Mouse (Mus musculus) hindbrain, embryonic 10.5 days (tissue): ENCODE data around the gene Cdk14. TPM values are rescaled to one million over a fixed set of nuclear protein-coding genes. Genes with fewer than 3 reads are reported as not detected.

Experiments
- DNase-seq: peaks from one replicate; pipeline ENCODE4 v3.0.0-alpha.2; 2017; ENCODE audit warnings: low spot score
- H3K27ac ChIP-seq: fragments of 300-500 bp; sonication (generic); 2 replicates; pipeline ENCODE4 v1.5.1; 2016; ENCODE audit warnings: mild to moderate bottlenecking, moderate library complexity
- H3K27me3 ChIP-seq: fragments of 300-500 bp; sonication (generic); 2 replicates; pipeline ENCODE4 v1.6.1; 2016; ENCODE audit warnings: mild to moderate bottlenecking; ENCODE audit not compliant: poor library complexity, insufficient read depth, severe bottlenecking
- H3K36me3 ChIP-seq: fragments of 300-500 bp; sonication (generic); 2 replicates; pipeline ENCODE4 v1.6.1; 2016; ENCODE audit warnings: mild to moderate bottlenecking, moderate library complexity
- H3K4me1 ChIP-seq: fragments of 300-500 bp; sonication (generic); replicated peaks from 2 replicates; pipeline ENCODE4 v1.6.1; 2016; ENCODE audit warnings: mild to moderate bottlenecking
- H3K4me3 ChIP-seq: fragments of 300-500 bp; sonication (generic); 2 replicates; pipeline ENCODE4 v1.5.1; 2016; ENCODE audit warnings: mild to moderate bottlenecking, moderate library complexity
- H3K9me3 ChIP-seq: fragments of 300-500 bp; sonication (generic); 2 replicates; pipeline ENCODE4 v1.6.1; 2016; ENCODE audit warnings: mild to moderate bottlenecking, moderate library complexity
- WGBS: fragments of 180-500 bp; shearing (Covaris S2); methylation state at CpG from one replicate; pipeline ENCODE4 v1.1.7; 2016; 5-methylcytosine and 5-hydroxymethylcytosine counted together
- polyA plus RNA-seq: library from polyadenylated mRNA; unstranded; fragments of >200 nt; fragmentation: Nextera tagmentation; extraction: Ambion mirVana; gene quantifications from 2 replicates; pipeline ENCODE4 v1.2.1, GENCODE M21; 2016

Cdk14 gene
- polyA plus RNA-seq, 1 experiment from 2014 or later, result 19.0 TPM

DNA sequence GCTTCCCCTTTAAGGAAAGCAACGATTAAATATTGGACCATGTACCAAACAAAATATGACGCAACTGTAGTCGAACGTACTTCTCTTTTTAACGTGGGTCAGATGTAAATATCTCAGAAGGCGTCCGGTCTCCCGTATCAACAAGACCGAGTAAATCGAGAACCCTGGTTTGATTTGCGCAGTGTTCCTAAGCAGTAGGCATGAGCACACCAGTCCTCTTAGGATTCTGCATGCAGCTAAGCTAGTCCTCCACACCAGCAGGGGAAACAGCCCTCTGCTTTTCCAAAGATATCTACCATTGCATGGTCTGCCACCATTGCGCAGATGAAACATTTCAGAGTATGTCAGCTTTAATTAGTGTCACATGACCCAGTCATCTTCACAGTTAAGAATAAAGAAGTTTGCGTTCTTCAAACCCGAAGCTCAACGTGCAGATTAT is 543.4 kb downstream of the Cdk14 start:
- Histone ChIP-seq H3K36me3 (peaks cover 3% of the 10 kb centered on the region; the same call in 1 of the 2 replicates), H3K4me3 (no peak overlapping the region), H3K4me1 (peaks cover 12% of the 10 kb centered on the region), H3K27me3 (no peaks in the 10 kb centered on the region), H3K27ac (no peak overlapping the region), H3K9me3 (0 out of 2 replicates have a peak, but pooled peaks cover 1% of the 10 kb centered on the region)
- WGBS, result 70% methylated on average over 15 of the region's 15 CpGs
- DNase-seq, result no peak

DNA sequence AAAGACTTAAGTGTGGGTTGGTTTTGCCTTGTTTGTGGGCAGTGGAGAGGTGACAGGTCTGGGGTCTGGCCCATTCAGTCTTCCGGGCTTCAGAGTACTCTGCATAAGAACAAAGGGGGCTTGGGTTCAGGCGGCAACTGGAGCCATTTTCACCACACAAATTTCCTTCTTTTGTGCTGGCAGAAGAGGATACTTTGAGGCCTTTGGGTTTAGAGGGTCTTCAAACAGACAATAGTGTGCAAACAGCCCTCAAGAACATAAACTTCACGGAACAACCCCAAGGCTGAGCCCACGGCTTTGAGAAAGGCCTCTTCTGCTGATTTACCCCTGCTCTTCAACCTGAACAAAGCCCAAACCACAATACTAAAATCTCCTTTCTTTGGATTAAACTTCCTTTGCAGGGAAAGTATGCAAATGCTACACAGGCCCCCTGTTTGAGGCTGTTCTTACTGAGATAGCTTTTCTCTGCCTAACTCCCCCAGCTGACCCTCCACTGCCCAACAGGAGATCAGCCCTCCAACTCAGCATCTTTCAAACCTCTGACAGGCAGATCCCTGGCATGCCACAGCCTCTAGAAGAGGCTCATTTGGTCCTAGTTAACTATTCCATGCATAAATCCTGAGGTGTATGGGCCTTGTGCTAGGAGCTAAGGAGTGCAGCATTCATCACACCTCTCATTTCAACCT is 549.9 kb downstream of the Cdk14 start:
- H3K36me3 ChIP-seq, result no peaks in the 10 kb centered on the region
- H3K4me1 ChIP-seq, result peaks cover 47% of the 10 kb centered on the region
- H3K9me3 ChIP-seq, result no peaks in the 10 kb centered on the region
- H3K27ac ChIP-seq, result peak overlapping the region; percentile 81
- DNase-seq, result peak; percentile 20
- no peak overlapping the region for H3K4me3 ChIP-seq
- H3K27me3 ChIP-seq, result no peaks in the 10 kb centered on the region; the same call in 1 of the 2 replicates
- WGBS, result 32% methylated on average over 4 of the region's 4 CpGs

DNA sequence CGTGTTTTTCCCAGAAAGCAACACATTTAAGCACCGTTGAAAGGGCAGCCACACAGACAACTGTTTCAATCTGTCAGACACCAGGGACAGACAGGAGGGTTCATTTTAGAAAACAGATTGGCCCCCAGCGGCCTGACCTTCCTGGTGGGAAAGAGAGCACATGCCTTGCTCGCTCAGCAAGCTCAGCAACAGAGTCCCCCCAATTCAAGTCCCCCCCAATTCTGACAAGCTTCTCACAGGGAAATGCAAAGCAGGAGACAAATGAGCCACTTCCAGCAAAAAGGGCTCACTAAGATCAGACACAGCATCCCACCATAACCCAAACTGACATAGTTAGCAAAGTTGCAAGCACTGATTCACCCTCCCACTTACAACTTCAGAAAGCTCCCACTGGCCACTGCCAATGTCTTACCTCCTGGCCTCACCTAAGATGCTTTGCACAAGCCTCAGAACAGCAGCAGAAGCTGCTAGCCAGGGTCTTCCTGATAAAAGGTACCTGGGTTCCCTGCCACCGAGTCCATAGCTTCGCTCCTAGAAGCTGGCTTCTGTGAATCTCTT is 551.5 kb downstream of the Cdk14 start:
- Histone ChIP-seq H3K36me3 (no peaks in the 10 kb centered on the region), H3K4me1 (peaks cover 47% of the 10 kb centered on the region), H3K27me3 (no peaks in the 10 kb centered on the region; the same call in 1 of the 2 replicates), H3K4me3 (no peak overlapping the region), H3K27ac (peak overlapping the region; percentile 69), H3K9me3 (no peaks in the 10 kb centered on the region)
- 33% methylated on average over 6 of the region's 6 CpGs for WGBS
- no peak for DNase-seq

GRCm38 (mm10) chr5:4867849-4868562 is 552.1 kb downstream of the Cdk14 start:
- H3K27me3 ChIP-seq, result no peaks in the 10 kb centered on the region; the same call in 1 of the 2 replicates
- no peak for DNase-seq
- WGBS, result 39% methylated on average over 6 of the region's 6 CpGs
- peaks cover 47% of the 10 kb centered on the region for H3K4me1 ChIP-seq
- H3K4me3 ChIP-seq, result no peak overlapping the region
- no peaks in the 10 kb centered on the region for H3K36me3 ChIP-seq
- no peaks in the 10 kb centered on the region for H3K9me3 ChIP-seq
- peak overlapping the region; percentile 69; the same call in 1 of the 2 replicates for H3K27ac ChIP-seq

DNA sequence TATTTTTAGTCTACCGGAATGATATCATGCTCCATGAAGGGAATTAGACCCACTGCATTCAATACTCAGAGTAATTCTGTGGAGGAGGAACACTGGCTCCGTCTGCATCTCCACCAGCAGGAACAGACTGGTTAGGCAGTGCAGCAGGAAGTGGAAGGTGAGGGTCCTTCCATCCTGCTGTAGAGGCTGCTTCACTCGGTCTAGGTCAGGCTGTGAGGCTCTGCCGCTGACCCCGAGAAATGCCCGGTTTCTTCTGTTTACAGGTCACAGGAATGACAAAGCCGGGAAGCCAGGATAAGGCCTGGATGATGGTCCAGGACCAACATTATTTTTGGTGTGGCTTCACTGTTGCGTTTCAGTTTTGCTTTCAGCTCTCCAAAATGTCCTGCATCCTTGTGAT is 553.2 kb downstream of the Cdk14 start:
- no peak for DNase-seq
- Histone ChIP-seq H3K27me3 (no peaks in the 10 kb centered on the region; the same call in 1 of the 2 replicates), H3K36me3 (no peaks in the 10 kb centered on the region), H3K4me3 (no peak overlapping the region), H3K9me3 (no peaks in the 10 kb centered on the region), H3K4me1 (peaks cover 47% of the 10 kb centered on the region), H3K27ac (peak overlapping the region; percentile 14)
- 61% methylated on average over 8 of the region's 8 CpGs for WGBS

GRCm38 (mm10) chr5:4866099-4866498 is 554.0 kb downstream of the Cdk14 start:
- Histone ChIP-seq H3K36me3 (no peaks in the 10 kb centered on the region), H3K4me1 (peaks cover 47% of the 10 kb centered on the region)

DNA sequence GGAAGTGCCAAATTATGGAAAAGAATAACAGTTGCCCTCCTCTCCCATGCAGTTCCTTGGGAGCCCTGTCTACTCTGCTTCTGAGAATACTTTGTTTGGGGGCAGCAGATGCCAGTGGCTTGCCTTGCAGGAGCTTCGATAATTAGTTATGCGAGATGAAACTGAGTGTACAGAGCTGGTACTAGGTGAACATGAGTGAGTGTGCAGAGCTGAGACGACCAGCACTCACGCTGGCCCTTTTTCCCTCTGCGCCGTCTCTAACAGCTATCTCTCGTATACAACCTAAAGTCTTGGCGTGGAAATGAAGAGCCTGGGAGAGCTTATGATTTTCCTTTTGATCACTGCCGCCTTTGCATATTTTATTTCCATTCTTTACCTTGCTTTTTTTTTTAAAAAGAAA is 558.5 kb downstream of the Cdk14 start:
- H3K27ac ChIP-seq, result no peak overlapping the region
- H3K27me3 ChIP-seq, result peaks cover 5% of the 10 kb centered on the region
- no peaks in the 10 kb centered on the region for H3K9me3 ChIP-seq
- 96% methylated on average over 9 of the region's 9 CpGs for WGBS
- no peak overlapping the region for H3K4me3 ChIP-seq
- H3K4me1 ChIP-seq, result peaks cover 17% of the 10 kb centered on the region
- no peak for DNase-seq
- H3K36me3 ChIP-seq, result no peaks in the 10 kb centered on the region

More at GRCm38 (mm10) chr5:4866099-4866498, 554.0 kb downstream of the Cdk14 start:
- Histone ChIP-seq H3K9me3 (no peaks in the 10 kb centered on the region), H3K4me3 (no peak overlapping the region), H3K27ac (no peak overlapping the region), H3K27me3 (no peaks in the 10 kb centered on the region; the same call in 1 of the 2 replicates)
- no peak for DNase-seq
- WGBS, result 66% methylated on average over 1 of the region's 1 CpGs

DNA sequence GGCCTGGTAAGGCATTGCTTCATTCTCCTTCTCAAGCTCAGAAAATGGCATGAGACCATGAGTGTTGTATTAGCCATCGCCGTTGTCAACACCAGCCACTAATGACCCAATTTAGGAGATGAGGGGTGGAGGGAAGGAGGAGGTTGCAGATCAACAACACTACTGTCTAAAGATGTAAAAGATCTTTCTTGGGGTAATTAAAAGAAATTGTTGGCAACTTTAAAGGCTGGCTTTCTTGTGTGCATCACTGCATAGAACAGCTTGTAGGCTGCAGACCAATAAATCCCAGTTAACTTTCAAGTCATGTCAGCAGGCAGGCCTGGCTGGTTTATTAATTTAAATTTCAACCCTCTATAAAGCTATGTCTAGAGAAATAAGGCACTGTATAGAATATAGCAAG is 559.0 kb downstream of the Cdk14 start:
- no peak for DNase-seq
- H3K27ac ChIP-seq, result no peak overlapping the region
- peaks cover 5% of the 10 kb centered on the region for H3K27me3 ChIP-seq
- 95% methylated on average over 2 of the region's 2 CpGs for WGBS
- H3K4me3 ChIP-seq, result no peak overlapping the region
- H3K9me3 ChIP-seq, result no peaks in the 10 kb centered on the region
- H3K4me1 ChIP-seq, result peaks cover 16% of the 10 kb centered on the region
- H3K36me3 ChIP-seq, result no peaks in the 10 kb centered on the region

DNA sequence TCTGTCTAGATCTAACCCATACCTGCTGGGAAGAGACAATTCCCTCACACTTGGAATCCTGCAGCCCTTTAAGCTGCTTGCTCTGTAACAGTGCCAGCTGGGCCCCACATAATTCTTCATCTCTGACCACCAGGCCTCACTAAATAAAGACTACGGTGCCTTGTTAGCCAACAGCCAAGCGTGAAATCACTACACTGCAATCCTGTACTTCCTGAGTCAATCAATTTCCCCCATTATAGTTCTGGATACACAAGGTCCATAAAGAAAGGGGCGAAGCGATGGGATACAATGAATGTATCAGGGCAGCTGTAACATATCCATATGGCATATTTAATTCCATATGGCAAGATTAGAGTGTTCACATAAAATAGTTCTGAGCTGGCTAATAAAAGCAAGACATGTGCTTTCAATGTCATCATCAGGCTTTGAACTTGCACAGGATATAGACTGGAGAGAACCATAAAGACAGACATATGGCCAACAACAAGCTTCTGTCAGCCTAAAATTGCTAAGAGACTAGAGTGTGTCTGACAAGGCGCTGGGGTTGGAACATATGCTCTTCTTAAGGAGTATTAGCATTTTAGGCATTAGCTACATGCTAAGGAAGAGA is 562.0 kb downstream of the Cdk14 start:
- no peak overlapping the region for H3K4me3 ChIP-seq
- WGBS, result 51% methylated on average over 5 of the region's 5 CpGs
- H3K4me1 ChIP-seq, result peaks cover 10% of the 10 kb centered on the region; the same call in 1 of the 2 replicates
- peak; percentile 20 for DNase-seq
- no peaks in the 10 kb centered on the region for H3K9me3 ChIP-seq
- peaks cover 7% of the 10 kb centered on the region; the same call in 1 of the 2 replicates for H3K27me3 ChIP-seq
- no peak overlapping the region for H3K27ac ChIP-seq
- no peaks in the 10 kb centered on the region for H3K36me3 ChIP-seq

DNA sequence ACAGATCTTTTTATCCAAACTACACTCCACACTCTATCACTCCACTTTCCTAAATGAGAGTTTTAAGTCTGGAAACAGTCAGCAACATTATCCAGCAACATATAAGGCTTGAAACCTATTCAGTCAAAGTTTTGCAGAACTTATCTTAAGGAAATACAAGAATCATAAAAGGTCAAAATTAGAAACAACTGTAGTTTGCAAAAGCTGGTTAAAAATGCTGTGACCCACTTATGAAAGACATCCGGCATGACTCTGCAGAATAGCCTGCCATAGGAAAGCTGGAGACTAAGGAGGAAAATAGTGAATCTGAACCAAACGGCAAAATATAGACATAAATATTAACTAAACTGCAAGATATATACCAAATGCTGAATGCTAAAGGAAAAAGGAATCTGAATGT is 566.6 kb downstream of the Cdk14 start:
- no peaks in the 10 kb centered on the region for H3K9me3 ChIP-seq
- no peak for DNase-seq
- 92% methylated on average over 2 of the region's 2 CpGs for WGBS
- no peak overlapping the region for H3K4me3 ChIP-seq
- H3K4me1 ChIP-seq, result peaks cover 19% of the 10 kb centered on the region
- H3K27me3 ChIP-seq, result peaks cover 2% of the 10 kb centered on the region; the same call in 1 of the 2 replicates
- H3K27ac ChIP-seq, result no peak overlapping the region
- H3K36me3 ChIP-seq, result no peaks in the 10 kb centered on the region

GRCm38 (mm10) chr5:4852711-4853320 is 567.3 kb downstream of the Cdk14 start:
- H3K36me3 ChIP-seq, result no peaks in the 10 kb centered on the region
- WGBS, result 84% methylated on average over 6 of the region's 6 CpGs
- no peak overlapping the region for H3K4me3 ChIP-seq
- H3K9me3 ChIP-seq, result no peaks in the 10 kb centered on the region
- H3K27me3 ChIP-seq, result peaks cover 2% of the 10 kb centered on the region; the same call in 1 of the 2 replicates
- no peak overlapping the region for H3K27ac ChIP-seq
- DNase-seq, result no peak
- H3K4me1 ChIP-seq, result peaks cover 12% of the 10 kb centered on the region

DNA sequence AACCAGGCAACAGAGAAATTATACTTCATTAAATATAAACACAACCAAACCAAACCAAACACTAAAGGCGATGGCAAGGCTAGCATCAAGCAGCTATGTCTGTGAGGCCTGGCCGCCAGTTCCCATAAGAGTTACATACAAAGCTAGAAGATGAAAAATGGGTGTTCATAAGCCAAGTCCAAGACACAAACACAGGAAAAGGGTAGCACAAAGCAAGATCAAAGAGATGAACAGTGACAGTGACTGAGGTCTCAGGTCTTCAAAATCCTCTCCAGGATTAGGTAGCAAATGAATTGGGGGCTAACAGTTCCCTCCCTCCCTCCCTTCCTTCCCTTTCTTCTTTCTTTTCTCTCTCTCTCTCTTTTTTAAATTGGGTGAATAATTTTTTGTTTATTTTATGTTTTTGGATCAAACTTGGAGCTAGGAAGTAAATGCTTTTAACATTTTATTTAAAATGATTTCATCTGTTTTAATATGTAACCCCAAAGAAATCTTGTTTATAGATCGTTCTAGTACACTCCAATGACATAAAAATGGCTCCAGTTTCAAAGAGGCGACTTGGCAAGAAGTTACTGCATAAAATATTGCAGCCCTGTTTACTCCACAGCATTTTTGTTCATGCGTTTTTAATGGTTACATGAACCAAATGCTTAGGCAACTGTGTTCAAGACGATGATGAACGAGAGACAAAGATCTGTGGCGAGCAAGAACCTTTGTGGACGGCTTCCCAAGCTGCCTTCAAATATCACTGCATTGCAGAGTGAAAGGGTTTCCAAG is 568.0 kb downstream of the Cdk14 start:
- WGBS, result 91% methylated on average over 9 of the region's 9 CpGs
- peaks cover 2% of the 10 kb centered on the region; the same call in 1 of the 2 replicates for H3K27me3 ChIP-seq
- H3K4me3 ChIP-seq, result no peak overlapping the region
- no peaks in the 10 kb centered on the region for H3K9me3 ChIP-seq
- no peak for DNase-seq
- no peaks in the 10 kb centered on the region for H3K36me3 ChIP-seq
- peaks cover 12% of the 10 kb centered on the region for H3K4me1 ChIP-seq
- peak overlapping the region; percentile 50 for H3K27ac ChIP-seq
